Mouse (Mus musculus) heart, embryonic 13.5 days (tissue): ENCODE data around the gene Rbks. TPM values are rescaled to one million over a fixed set of nuclear protein-coding genes. Genes with fewer than 3 reads are reported as not detected.

Experiments used
- ATAC-seq: fragments of 200-750 bp; cut with Nextera tagmentation; 2 replicates; pipeline ENCODE4 v1.8.0; 2017; ENCODE audit warnings: moderate TSS enrichment; ENCODE audit not compliant: insufficient number of reproducible peaks, low FRiP score, low TSS enrichment; ENCODE audit errors: extremely low read depth
- H3K27ac ChIP-seq: fragments of 300-500 bp; sonication (generic); replicated peaks from 2 replicates; pipeline ENCODE4 v1.5.1; 2015; ENCODE audit warnings: moderate library complexity, mild to moderate bottlenecking, inconsistent platforms
- H3K27me3 ChIP-seq: fragments of 300-500 bp; sonication (generic); replicated peaks from 2 replicates; pipeline ENCODE4 v1.6.1; 2015; ENCODE audit warnings: mild to moderate bottlenecking, inconsistent platforms
- H3K36me3 ChIP-seq: fragments of 300-500 bp; sonication (generic); 2 replicates; pipeline ENCODE4 v1.6.1; 2015; ENCODE audit warnings: mild to moderate bottlenecking, inconsistent platforms
- H3K4me1 ChIP-seq: fragments of 300-500 bp; sonication (generic); 2 replicates; pipeline ENCODE4 v1.6.1; 2015; ENCODE audit warnings: inconsistent platforms
- H3K4me2 ChIP-seq: fragments of 300-500 bp; sonication (generic); 2 replicates; pipeline ENCODE4 v1.6.1; 2015; ENCODE audit warnings: inconsistent platforms, mild to moderate bottlenecking, moderate library complexity
- H3K4me3 ChIP-seq: fragments of 300-500 bp; sonication (generic); 2 replicates; pipeline ENCODE4 v1.5.1; 2015; ENCODE audit warnings: moderate library complexity, mild to moderate bottlenecking, inconsistent platforms
- H3K9ac ChIP-seq: fragments of 300-500 bp; sonication (generic); 2 replicates; pipeline ENCODE4 v1.6.1; 2015; ENCODE audit warnings: inconsistent platforms, mild to moderate bottlenecking, moderate library complexity
- H3K9me3 ChIP-seq: fragments of 300-500 bp; sonication (generic); 2 replicates; pipeline ENCODE4 v1.6.1; 2016; ENCODE audit warnings: inconsistent platforms
- WGBS: fragments of 180-500 bp; shearing (Covaris S2); methylation state at CpG from one replicate; pipeline ENCODE4 v1.1.7; 2015; ENCODE audit warnings: mixed read lengths; 5-methylcytosine and 5-hydroxymethylcytosine counted together
- microRNA-seq: library from miRNA; unstranded; fragments of <30 nt; microRNA quantifications from one replicate; pipeline ENCODE4, GENCODE M21; 2016
- polyA plus RNA-seq: library from polyadenylated mRNA; unstranded; fragments of >200 nt; fragmentation: Nextera tagmentation; extraction: Ambion mirVana; gene quantifications from 2 replicates; pipeline ENCODE4 v1.2.1, GENCODE M21; 2015

Rbks gene
- polyA plus RNA-seq, 1 experiment from 2014 or later: 4.1 TPM

GRCm38 (mm10) chr5:31581263-31581662, 116.2 kb downstream of the Rbks start:
- no peaks in the 10 kb centered on the region for H3K27me3 ChIP-seq
- H3K9me3 ChIP-seq: peaks cover 3% of the 10 kb centered on the region; the same call in 1 of the 2 replicates
- H3K27ac ChIP-seq: no peak overlapping the region
- H3K4me3 ChIP-seq: no peak overlapping the region
- ATAC-seq: no peak
- H3K4me1 ChIP-seq: no peaks in the 10 kb centered on the region
- WGBS: 73% methylated on average over 6 of the region's 6 CpGs
- no peaks in the 10 kb centered on the region for H3K36me3 ChIP-seq
- H3K9ac ChIP-seq: no peak overlapping the region
- no peak overlapping the region for H3K4me2 ChIP-seq

DNA sequence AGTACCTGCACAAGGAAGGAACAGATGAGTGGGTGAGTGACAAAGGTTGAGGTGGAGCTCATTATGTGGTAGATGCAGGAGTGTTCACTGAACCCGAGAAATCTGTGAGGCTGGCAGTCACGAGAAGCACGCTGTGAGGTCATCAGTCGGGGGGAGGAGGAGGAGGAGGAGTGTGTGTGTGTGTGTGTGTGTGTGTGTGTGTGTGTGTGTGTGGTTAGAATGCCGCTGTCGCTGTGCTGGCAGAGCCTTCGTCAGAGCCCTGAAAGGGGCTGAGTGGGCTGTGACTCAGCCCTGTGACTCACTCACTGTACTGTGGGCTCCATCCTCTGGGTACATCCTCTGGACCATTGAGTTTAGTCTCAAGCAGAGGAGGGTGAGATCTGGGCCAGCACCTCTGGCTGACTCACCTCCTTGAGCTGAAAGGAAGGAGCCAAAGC, 120.9 kb downstream of the Rbks start:
- Histone ChIP-seq H3K27me3 (no peaks in the 10 kb centered on the region), H3K36me3 (no peaks in the 10 kb centered on the region), H3K9ac (no peak overlapping the region), H3K9me3 (no peaks in the 10 kb centered on the region), H3K4me2 (no peak overlapping the region), H3K27ac (no peak overlapping the region), H3K4me1 (peaks cover 6% of the 10 kb centered on the region), H3K4me3 (no peak overlapping the region)
- no peak for ATAC-seq
- WGBS: 51% methylated on average over 7 of the region's 7 CpGs

Small RNA genes within 50 kb of the gene (microRNA-seq; reads per million reads assigned to microRNA genes)
- gene Mir3473e: not detected

Other genes with a start within 250 kb of the Rbks start
- gene Zfp512, start 245.2 kb downstream of the Rbks start, polyA plus RNA-seq: 30.6 and 38.2 TPM in 2 replicates
- gene 4930548H24Rik, start 211.9 kb downstream of the Rbks start, polyA plus RNA-seq: not detected in 2 replicates
- gene Gpn1, start 202.9 kb downstream of the Rbks start, polyA plus RNA-seq: 46.7 and 50.3 TPM in 2 replicates
- gene Slc4a1ap, start 170.6 kb downstream of the Rbks start, polyA plus RNA-seq: 21.3 and 22.8 TPM in 2 replicates
- gene Supt7l, start 169.8 kb downstream of the Rbks start, polyA plus RNA-seq: 17.9 and 18.0 TPM in 2 replicates
- 381 and 421 TPM in 2 replicates for gene Mrpl33, start 100.7 kb downstream of the Rbks start, polyA plus RNA-seq
- gene Babam2, start 57 bp upstream of the Rbks start, polyA plus RNA-seq: 43.3 and 63.5 TPM in 2 replicates